Mouse (Mus musculus): ENCODE measurements around the gene Hist1h2ad. TPM values are rescaled to one million over a fixed set of nuclear protein-coding genes. Genes with fewer than 3 reads are reported as not detected.
"Not testable (repeated sequence)": the region's sequence is repeated elsewhere in the genome, so short reads cannot be mapped to it uniquely, and the experiment has no call there.

Gene Hist1h2ad
- polyA plus RNA-seq, 1 experiment: 1.6 TPM

- Histone ChIP-seq H3K4me3 (peak overlapping the region; percentile 33), H3K27me3 (ENCODE audit: control insufficient read depth, insufficient read depth, insufficient read length) (no peaks in the 10 kb centered on the region)
Measured at GRCm38 (mm10) chr13:23585029-23585441, 10.9 kb downstream of the Hist1h2ad start.

GRCm38 (mm10) chr13:23585442-23586098 is 11.4 kb downstream of the Hist1h2ad start:
- H3K4me3 ChIP-seq: peak overlapping the region; percentile 33
- peak overlapping the region; percentile 96 for H3K4me2 ChIP-seq (ENCODE audit: low read depth)
- not testable (repeated sequence) for H3K79me2 ChIP-seq (ENCODE audit: control insufficient read depth, insufficient read depth); H3K27me3 ChIP-seq (ENCODE audit: control insufficient read depth, insufficient read depth, insufficient read length); H3ac ChIP-seq (ENCODE audit: control insufficient read depth, insufficient read length); H3K36me3 ChIP-seq (ENCODE audit: control insufficient read depth, insufficient read depth)
- TF ChIP-seq POLR2A (IDR thresholded peaks at IDR 0.05; ENCODE audit: insufficient read length, low read depth): peak; percentile 71
- TF ChIP-seq POLR2AphosphoS2 (IDR thresholded peaks at IDR 0.05; ENCODE audit: insufficient read length, low read depth): peak; percentile 89

More at GRCm38 (mm10) chr13:23585029-23585441, 10.9 kb downstream of the Hist1h2ad start:
- H3K4me2 ChIP-seq (ENCODE audit: low read depth): peak overlapping the region; percentile 96
- no peaks in the 10 kb centered on the region for H3K79me2 ChIP-seq (ENCODE audit: control insufficient read depth, insufficient read depth)
- TF ChIP-seq POLR2A (IDR thresholded peaks at IDR 0.05; ENCODE audit: insufficient read length, low read depth): peak; percentile 56
- peak; percentile 79 for TF ChIP-seq POLR2AphosphoS2 (IDR thresholded peaks at IDR 0.05; ENCODE audit: insufficient read length, low read depth)
- no peak for TF ChIP-seq TCF12 (IDR thresholded peaks at IDR 0.05; ENCODE audit: insufficient read depth, poor library complexity, severe bottlenecking)
- no peak for TF ChIP-seq MYOG (IDR thresholded peaks at IDR 0.05; ENCODE audit: control insufficient read depth in 1 of 3, insufficient read depth in 1 of 3, insufficient read length in 2 of 3, low read depth in 2 of 3)
- H3ac ChIP-seq (ENCODE audit: control insufficient read depth, insufficient read length): no peak overlapping the region
- no peaks in the 10 kb centered on the region for H3K36me3 ChIP-seq (ENCODE audit: control insufficient read depth, insufficient read depth)

GRCm38 (mm10) chr13:23586099-23586939 is 12.1 kb downstream of the Hist1h2ad start:
- H3K79me2 ChIP-seq (ENCODE audit: control insufficient read depth, insufficient read depth): no peaks in the 10 kb centered on the region
- no peaks in the 10 kb centered on the region for H3K27me3 ChIP-seq (ENCODE audit: control insufficient read depth, insufficient read depth, insufficient read length)
- peak overlapping the region; percentile 87 for H3K4me2 ChIP-seq (ENCODE audit: low read depth)
- no peaks in the 10 kb centered on the region for H3K36me3 ChIP-seq (ENCODE audit: control insufficient read depth, insufficient read depth)
- no peak for TF ChIP-seq E2F4 (IDR thresholded peaks at IDR 0.05; ENCODE audit: insufficient read depth)
- peak overlapping the region; percentile 33 for H3K4me3 ChIP-seq
- no peak overlapping the region for H3ac ChIP-seq (ENCODE audit: control insufficient read depth, insufficient read length)

GRCm38 (mm10) chr13:23586940-23587225 is 12.7 kb downstream of the Hist1h2ad start:
- peak overlapping the region; percentile 33 for H3K4me3 ChIP-seq
- no peaks in the 10 kb centered on the region for H3K79me2 ChIP-seq (ENCODE audit: control insufficient read depth, insufficient read depth)
- TF ChIP-seq MYOD1 (IDR thresholded peaks at IDR 0.05; ENCODE audit: control insufficient read depth in 1 of 3, insufficient read length in 2 of 3, low read depth in 2 of 3): no peak
- H3K4me2 ChIP-seq (ENCODE audit: low read depth): peak overlapping the region; percentile 87
- H3K36me3 ChIP-seq (ENCODE audit: control insufficient read depth, insufficient read depth): no peaks in the 10 kb centered on the region
- H3K27me3 ChIP-seq (ENCODE audit: control insufficient read depth, insufficient read depth, insufficient read length): no peaks in the 10 kb centered on the region
- no peak overlapping the region for H3ac ChIP-seq (ENCODE audit: control insufficient read depth, insufficient read length)

GRCm38 (mm10) chr13:23591206-23591605 is 17.0 kb downstream of the Hist1h2ad start:
- H3K4me2 ChIP-seq (ENCODE audit: low read depth): no peak overlapping the region
- no peaks in the 10 kb centered on the region for H3K79me2 ChIP-seq (ENCODE audit: control insufficient read depth, insufficient read depth)
- H3K4me3 ChIP-seq: no peak overlapping the region
- no peaks in the 10 kb centered on the region for H3K36me3 ChIP-seq (ENCODE audit: control insufficient read depth, insufficient read depth)
- no peak overlapping the region for H3ac ChIP-seq (ENCODE audit: control insufficient read depth, insufficient read length)
- TF ChIP-seq E2F4 (IDR thresholded peaks at IDR 0.05; ENCODE audit: insufficient read depth): no peak
- no peaks in the 10 kb centered on the region for H3K27me3 ChIP-seq (ENCODE audit: control insufficient read depth, insufficient read depth, insufficient read length)

- H3K4me2 ChIP-seq (ENCODE audit: low read depth); H3K79me2 ChIP-seq (ENCODE audit: control insufficient read depth, insufficient read depth); H3K4me3 ChIP-seq; H3K27me3 ChIP-seq (ENCODE audit: control insufficient read depth, insufficient read depth, insufficient read length); H3ac ChIP-seq (ENCODE audit: control insufficient read depth, insufficient read length); H3K36me3 ChIP-seq (ENCODE audit: control insufficient read depth, insufficient read depth): not testable (repeated sequence)
Measured at GRCm38 (mm10) chr13:23591886-23592285, 17.7 kb downstream of the Hist1h2ad start.

GRCm38 (mm10) chr13:23592614-23593013 is 18.4 kb downstream of the Hist1h2ad start:
- no peaks in the 10 kb centered on the region for H3K27me3 ChIP-seq (ENCODE audit: control insufficient read depth, insufficient read depth, insufficient read length)
- no peak overlapping the region for H3ac ChIP-seq (ENCODE audit: control insufficient read depth, insufficient read length)
- no peak overlapping the region for H3K4me2 ChIP-seq (ENCODE audit: low read depth)
- no peaks in the 10 kb centered on the region for H3K79me2 ChIP-seq (ENCODE audit: control insufficient read depth, insufficient read depth)
- no peaks in the 10 kb centered on the region for H3K36me3 ChIP-seq (ENCODE audit: control insufficient read depth, insufficient read depth)
- TF ChIP-seq USF1 (IDR thresholded peaks at IDR 0.05; ENCODE audit: low read depth) (no peak), POLR2A (IDR thresholded peaks at IDR 0.05; ENCODE audit: insufficient read length, low read depth) (no peak), TCF12 (IDR thresholded peaks at IDR 0.05; ENCODE audit: insufficient read depth, poor library complexity, severe bottlenecking) (no peak), MAX (IDR thresholded peaks at IDR 0.05; ENCODE audit: low read depth) (no peak), MYOG (IDR thresholded peaks at IDR 0.05; ENCODE audit: control insufficient read depth in 1 of 3, insufficient read depth in 1 of 3, insufficient read length in 2 of 3, low read depth in 2 of 3) (no peak), POLR2AphosphoS2 (IDR thresholded peaks at IDR 0.05; ENCODE audit: insufficient read length, low read depth) (no peak), CEBPB (IDR thresholded peaks at IDR 0.05; ENCODE audit: insufficient read depth, poor library complexity, severe bottlenecking) (no peak), MYOD1 (IDR thresholded peaks at IDR 0.05; ENCODE audit: control insufficient read depth in 1 of 3, insufficient read length in 2 of 3, low read depth in 2 of 3) (no peak), TCF3 (IDR thresholded peaks at IDR 0.05; ENCODE audit: insufficient read length, low read depth) (no peak), REST (IDR thresholded peaks at IDR 0.05; ENCODE audit: insufficient read depth, insufficient read length) (no peak), SRF (IDR thresholded peaks at IDR 0.05; ENCODE audit: control insufficient read depth, insufficient read length, low read depth) (no peak), E2F4 (IDR thresholded peaks at IDR 0.05; ENCODE audit: insufficient read depth) (no peak)
- H3K4me3 ChIP-seq: no peak overlapping the region

Measured in myocyte (in vitro differentiated cells).